Mouse (Mus musculus) left cerebral cortex, postnatal 25 days (tissue): ENCODE measurements around the gene Gpr65. TPM values are rescaled to one million over a fixed set of nuclear protein-coding genes. Genes with fewer than 3 reads are reported as not detected.

ENCODE experiments used
- DNase-seq, 2 experiments: peaks; one replicate each; pipeline ENCODE4 v3.0.0; 2022; ENCODE audit warnings: low spot score in 2 of 2, mixed read lengths in 1 of 2
- intact Hi-C: fragments of 180-260 bp; cut with DNase I; formaldehyde crosslinking; loops from one replicate; pipeline ENCODE4 v1.15.1; 2025
- total RNA-seq, 2 experiments: library from RNA; stranded (reverse); gene quantifications; 2 replicates each; pipeline ENCODE4 v1.2.3; 2021

Gpr65 gene
- total RNA-seq, 2 experiments from 2014 or later = not detected

DNA sequence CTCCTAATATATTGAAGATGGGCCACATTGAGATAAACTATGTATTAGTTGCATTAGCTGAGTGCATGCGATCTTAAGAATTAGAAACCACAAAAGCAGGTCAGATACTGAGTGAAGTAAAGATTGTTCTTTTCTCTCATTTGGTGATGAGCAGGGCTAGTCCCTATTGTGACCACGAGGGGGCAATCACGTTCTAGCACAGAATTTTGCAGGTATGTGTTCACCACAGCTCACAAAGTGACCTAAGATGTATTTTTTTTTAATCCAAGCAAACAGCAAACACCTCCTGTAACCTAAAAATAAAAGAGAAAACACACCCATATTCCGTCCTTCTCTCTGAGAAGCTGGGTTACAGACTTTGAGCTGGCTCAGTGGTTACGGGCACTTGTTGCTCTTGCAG lies 12.1 kb downstream of the Gpr65 start:
- DNase-seq = peak; percentile 75 to 81
- intact Hi-C loops = loop anchor here (5.0 to 10.0 kb wide), 4 partner anchors 52 to 464 kb away; partner anchors contain the start of genes Spata7 and Zc3h14

GRCm38 (mm10) chr12:98280996-98281395 lies 12.6 kb downstream of the Gpr65 start:
- no peak for DNase-seq

GRCm38 (mm10) chr12:98282776-98283486 lies 14.5 kb downstream of the Gpr65 start:
- DNase-seq = peak; percentile 20 to 84
- intact Hi-C loops = loop anchor here (5.0 to 10.0 kb wide), 4 partner anchors 49 to 462 kb away; partner anchors contain the start of genes Spata7 and Zc3h14

More at GRCm38 (mm10) chr12:98280996-98281395, 12.6 kb downstream of the Gpr65 start:
- intact Hi-C loops = loop anchor here (5.0 to 10.0 kb wide), 4 partner anchors 51 to 464 kb away; partner anchors contain the start of genes Spata7 and Zc3h14

GRCm38 (mm10) chr12:98283487-98283860 lies 15.0 kb downstream of the Gpr65 start:
- intact Hi-C loops = loop anchor here (5.0 to 10.0 kb wide), 4 partner anchors 49 to 461 kb away; partner anchors contain the start of genes Spata7 and Zc3h14
- peak in 1 of 2 experiments; percentile 13 for DNase-seq

DNA sequence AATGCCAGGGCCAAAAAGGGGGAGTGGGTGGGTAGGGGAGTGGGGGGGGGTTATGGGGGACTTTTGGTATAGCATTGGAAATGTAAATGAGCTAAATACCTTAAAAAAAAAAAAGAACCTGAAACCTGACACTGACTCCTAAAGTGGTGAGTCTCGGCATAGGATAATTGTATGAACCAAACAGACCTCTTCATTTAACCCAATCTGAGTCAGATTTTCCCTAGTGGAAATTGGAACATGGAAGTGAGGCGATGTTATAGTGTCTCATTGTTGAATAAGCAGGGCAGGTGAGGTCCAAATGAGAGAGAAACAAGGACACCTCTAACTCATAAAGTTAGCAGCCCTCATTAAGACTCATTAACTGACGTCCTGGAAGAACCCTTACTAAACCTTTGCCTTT lies 16.0 kb downstream of the Gpr65 start:
- intact Hi-C loops = loop anchor here (5.0 to 10.0 kb wide), 4 partner anchors 48 to 460 kb away; partner anchors contain the start of genes Spata7 and Zc3h14
- DNase-seq = no peak

DNA sequence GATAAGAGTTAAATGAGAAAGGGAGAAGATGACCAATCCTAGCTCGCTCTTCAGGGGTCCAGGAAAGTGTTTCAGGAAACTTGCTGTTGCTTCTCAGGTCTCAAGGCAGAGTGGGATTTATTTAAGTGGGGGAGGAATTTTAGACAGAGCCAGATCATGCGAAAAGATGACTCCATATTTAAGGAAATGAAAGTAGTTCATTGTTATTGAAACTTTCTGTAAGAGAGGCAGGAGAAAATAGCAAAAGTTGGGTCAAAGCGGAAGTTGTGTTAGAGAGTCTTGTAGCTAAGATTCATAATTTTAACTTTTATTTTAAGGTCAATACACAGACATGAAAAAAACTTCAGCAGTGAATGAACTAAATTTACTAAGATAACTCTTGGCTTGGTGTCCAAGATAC lies 22.0 kb downstream of the Gpr65 start:
- intact Hi-C loops = no loop called here

DNA sequence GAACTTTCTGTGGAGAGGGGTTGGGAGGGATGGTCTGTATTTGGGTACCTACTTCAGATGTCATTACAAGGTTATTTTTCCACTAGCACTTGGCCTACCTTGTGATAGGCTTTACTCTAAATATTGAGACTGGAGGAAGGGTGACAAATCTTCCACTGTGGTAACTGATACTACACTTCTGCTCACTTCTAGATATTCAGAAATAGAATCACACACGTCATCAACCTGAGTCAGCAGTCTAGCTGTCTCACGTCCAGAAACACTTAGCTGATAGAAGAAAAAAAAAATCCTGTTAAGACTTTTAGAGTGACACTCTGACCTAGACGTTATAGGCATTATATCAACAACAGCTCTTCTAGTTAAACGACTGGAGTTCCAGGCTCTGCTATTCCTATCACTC lies 23.8 kb downstream of the Gpr65 start:
- DNase-seq = no peak
- intact Hi-C loops = no loop called here

More for the DNA sequence above, 22.0 kb downstream of the Gpr65 start:
- DNase-seq = no peak

DNA sequence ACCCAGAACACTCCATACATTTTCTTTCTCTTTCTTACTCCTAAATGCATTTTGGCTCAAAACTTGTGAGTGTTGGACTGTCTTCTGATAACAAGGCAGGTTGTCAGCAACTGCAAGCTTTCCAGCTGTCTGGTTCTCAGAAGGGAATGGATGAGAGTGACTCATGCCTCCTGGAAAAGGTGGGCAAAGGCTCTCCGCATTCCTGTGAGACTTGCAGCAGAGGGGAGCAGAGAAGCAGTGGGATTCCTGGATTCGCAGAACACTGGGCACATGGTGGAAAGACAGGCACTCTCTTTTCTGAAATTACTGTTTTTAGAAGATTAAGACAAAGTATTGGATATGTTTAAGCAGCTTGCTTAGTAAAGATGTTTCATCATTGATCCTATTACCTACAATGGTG lies 25.8 kb downstream of the Gpr65 start:
- intact Hi-C loops = no loop called here
- peak in 1 of 2 experiments; percentile 57 for DNase-seq

DNA sequence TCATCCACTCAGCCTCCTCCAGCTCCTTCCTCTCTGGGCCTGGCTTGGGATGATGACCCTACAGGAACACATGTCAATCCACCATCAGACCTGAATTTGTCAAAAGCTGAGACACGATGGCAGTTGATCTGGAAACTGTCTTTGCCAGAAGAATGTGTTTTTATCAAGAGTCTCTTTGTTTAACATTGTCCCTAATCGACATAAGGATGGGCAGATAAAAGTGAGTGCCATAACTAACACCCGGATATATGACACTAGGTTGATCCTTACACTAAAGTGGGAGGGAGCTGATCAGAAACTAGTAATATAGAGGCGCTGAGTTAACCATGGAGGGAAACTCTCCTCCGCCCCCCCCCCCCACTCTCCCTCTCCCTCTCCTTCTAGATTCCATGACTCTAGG lies 33.5 kb downstream of the Gpr65 start:
- no peak for DNase-seq
- intact Hi-C loops = no loop called here

- no peak for DNase-seq
- intact Hi-C loops = no loop called here
These were observed 34.6 kb downstream of the Gpr65 start for GRCm38 (mm10) chr12:98303013-98303412.

GRCm38 (mm10) chr12:98307179-98307915 lies 38.9 kb downstream of the Gpr65 start:
- intact Hi-C loops = no loop called here
- peak in 1 of 2 experiments; percentile 49 for DNase-seq

DNA sequence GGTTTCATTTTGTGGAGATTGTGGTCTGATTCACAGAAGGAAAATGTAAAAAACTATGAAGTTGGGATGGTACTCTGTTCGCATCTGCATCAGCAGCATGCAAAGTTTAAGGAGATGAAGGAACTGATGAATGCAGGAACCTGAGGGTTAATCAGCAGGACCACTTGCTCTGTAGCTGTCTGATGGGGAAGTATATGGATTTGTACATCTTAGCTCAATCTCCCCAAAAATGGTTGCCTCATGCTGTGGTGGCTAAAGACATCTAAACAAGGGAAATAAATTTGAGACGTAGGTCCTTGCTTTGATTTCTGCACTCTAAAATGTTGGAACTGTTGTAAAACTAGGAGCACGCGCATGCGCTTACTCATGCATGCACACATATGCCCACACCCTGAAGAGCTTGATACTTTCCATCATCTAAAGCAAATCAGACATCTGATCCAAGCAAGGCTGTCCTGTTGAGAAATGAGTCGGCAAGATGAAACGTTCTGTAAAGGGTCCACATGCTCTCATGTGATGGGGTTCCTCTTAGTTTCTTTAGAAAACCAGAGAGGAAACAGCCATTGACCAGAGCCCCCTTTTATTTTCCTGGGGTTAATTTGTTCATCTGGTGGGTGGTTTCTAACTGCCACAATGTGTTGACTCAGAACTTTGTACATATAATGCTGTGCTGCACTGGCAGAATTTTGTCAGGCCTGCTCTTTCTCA lies 43.1 kb downstream of the Gpr65 start:
- intact Hi-C loops = no loop called here
- DNase-seq = no peak

GRCm38 (mm10) chr12:98315924-98316323 lies 47.5 kb downstream of the Gpr65 start:
- DNase-seq = no peak
- intact Hi-C loops = no loop called here

- DNase-seq = no peak
- intact Hi-C loops = no loop called here
These were observed 49.4 kb downstream of the Gpr65 start for GRCm38 (mm10) chr12:98317718-98318340.

DNA sequence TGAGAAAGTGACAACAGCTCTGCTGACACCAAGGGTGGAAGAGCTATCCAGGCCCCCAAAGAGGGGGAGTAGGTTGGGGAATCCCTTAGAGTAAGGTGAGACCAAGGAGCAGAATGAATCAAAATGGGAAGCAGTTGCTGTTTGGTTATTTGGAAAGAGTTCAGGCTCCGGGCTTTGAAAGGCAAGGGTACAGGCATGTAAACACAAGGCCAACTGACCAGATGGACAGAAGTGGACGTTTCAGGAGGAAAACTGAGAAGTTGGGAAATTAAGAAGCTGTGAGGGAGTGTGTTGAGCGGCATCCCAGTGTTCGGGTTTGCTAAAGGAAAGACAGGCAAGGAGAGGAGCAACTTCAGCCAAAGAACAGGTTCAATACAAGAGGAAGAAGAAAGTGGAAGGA lies 54.0 kb downstream of the Gpr65 start:
- intact Hi-C loops = loop anchor here (5.0 kb wide), 1 partner anchor 305 kb away; the partner anchor contains the start of gene Spata7

GRCm38 (mm10) chr12:98324170-98324569 lies 55.7 kb downstream of the Gpr65 start:
- intact Hi-C loops = loop anchor here (5.0 kb wide), 1 partner anchor 303 kb away; the partner anchor contains the start of gene Spata7

More for the DNA sequence above, 54.0 kb downstream of the Gpr65 start:
- no peak for DNase-seq

More at GRCm38 (mm10) chr12:98324170-98324569, 55.7 kb downstream of the Gpr65 start:
- DNase-seq = peak in 1 of 2 experiments; percentile 77
